In the genomic region with DNA sequence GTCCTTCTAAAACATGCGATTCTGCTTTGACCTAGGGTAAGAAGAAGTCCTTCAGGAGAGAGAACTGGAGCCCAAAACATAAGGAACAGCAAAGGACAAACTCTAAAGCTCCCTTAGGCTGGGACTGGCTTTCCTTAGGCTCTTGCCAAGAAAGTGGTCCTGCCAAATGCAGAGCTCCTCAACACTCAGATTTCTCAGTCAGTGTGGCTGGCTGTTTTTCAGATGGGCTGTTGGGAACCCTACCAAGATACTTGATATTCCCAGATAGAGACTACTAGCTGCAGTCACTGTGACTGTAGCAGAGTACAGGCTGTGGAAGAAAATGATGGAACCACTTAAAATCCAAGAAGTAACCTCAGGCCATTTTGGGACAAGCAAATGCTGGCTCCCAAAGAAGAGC, we compare ENCODE assay signal across 22 mouse cellular contexts. TPM values are rescaled to one million over a fixed set of nuclear protein-coding genes. Genes with fewer than 3 reads are reported as not detected.
DNase-seq lines count a peak whose midpoint lies in the region; ATAC-seq lines count a peak whose summit lies in the region.
"Had no signal": no experiment of that assay in that cellular context is flagged by ENCODE, and none has a peak within 500 bp of the region (broad histone marks: within the 10 kb centered on the region; RNA-seq: fewer than 3 reads in every experiment).

No protein-coding gene starts in this region.

- 84% methylated on average over 1 of the region's 1 CpGs for WGBS in heart, embryonic 12.5 days

- no peak for ATAC-seq in heart, embryonic 12.5 days (ENCODE audit: insufficient number of reproducible peaks, low FRiP score)
- ATAC-seq: activated CD4-positive, CD25-positive, alpha-beta regulatory T cell, adult 4 months; CD4-positive, CD25-positive, alpha-beta regulatory T cell, adult 4 months; hindbrain, postnatal 0 days had no signal

- no peak overlapping the region for H3K4me3 ChIP-seq in heart, embryonic 12.5 days
- H3K4me3 ChIP-seq: embryonic facial prominence, embryonic 10.5 days; forebrain, embryonic 12.5 days; heart, adult 2 months; limb, embryonic 15.5 days; midbrain, embryonic 10.5 days had no signal

- peak; percentile 17 for DNase-seq in adrenal gland, postnatal 10 days
- no peak for DNase-seq in adrenal gland, adult 18-20 months (ENCODE audit: low spot score in 2 of 2)
- peak; percentile 13 to 15 for DNase-seq in heart, postnatal 36 days
- peak; percentile 1 for DNase-seq in 3T3-L1 (ENCODE audit: low read depth, low spot score)
- DNase-seq in gastrocnemius, postnatal 10 days, result peak; percentile 38
- no peak for DNase-seq in frontal cortex, postnatal 25 days (ENCODE audit: low spot score in 2 of 2)
- DNase-seq in frontal cortex, postnatal 10 days (ENCODE audit: low spot score in 2 of 2), result no peak
- DNase-seq: cerebellum, adult 8-10 months; kidney, adult 11 months; layer of hippocampus, postnatal 36 days; thymus, postnatal 36 days had no signal

- H3K27ac ChIP-seq in heart, embryonic 12.5 days (ENCODE audit: poor library complexity, severe bottlenecking), result no peak overlapping the region
- H3K27ac ChIP-seq: embryonic facial prominence, embryonic 10.5 days; forebrain, embryonic 12.5 days; heart, adult 2 months; hindbrain, postnatal 0 days; kidney, postnatal 0 days; limb, embryonic 15.5 days; macrophage; midbrain, embryonic 10.5 days had no signal

- H3K36me3 ChIP-seq in heart, embryonic 12.5 days, result peaks cover 3% of the 10 kb centered on the region; the same call in 1 of the 2 replicates
- H3K36me3 ChIP-seq: forebrain, embryonic 12.5 days; limb, embryonic 15.5 days had no signal

- H3K9ac ChIP-seq in heart, embryonic 12.5 days, result no peak overlapping the region
- H3K9ac ChIP-seq: forebrain, embryonic 12.5 days; limb, embryonic 15.5 days had no signal

- no peaks in the 10 kb centered on the region for H3K27me3 ChIP-seq in heart, embryonic 12.5 days (replicated peaks)
- H3K27me3 ChIP-seq: forebrain, embryonic 12.5 days; limb, embryonic 15.5 days had no signal

- H3K9me3 ChIP-seq in heart, embryonic 12.5 days (replicated peaks), result no peaks in the 10 kb centered on the region
- H3K9me3 ChIP-seq: embryonic facial prominence, embryonic 10.5 days; forebrain, embryonic 12.5 days; limb, embryonic 15.5 days; midbrain, embryonic 10.5 days had no signal

- no peak overlapping the region for H3K4me2 ChIP-seq in heart, embryonic 12.5 days
- H3K4me2 ChIP-seq: forebrain, embryonic 12.5 days; limb, embryonic 15.5 days had no signal

- H3K4me1 ChIP-seq in heart, embryonic 12.5 days (replicated peaks), result peaks cover 20% of the 10 kb centered on the region
- H3K4me1 ChIP-seq: limb, embryonic 15.5 days had no signal

- intact Hi-C loops in heart, postnatal 36 days (cut with DNase I), result no loop called here

RNA-seq across cellular contexts. Expression of a gene that starts 7.4 kb away (rescaled TPM):
- total RNA-seq in adrenal gland, postnatal 10 days (2021), result 10 to 100 TPM; 10.3 to 15.0 TPM
- 1 to 10 TPM; 5.1 to 5.8 TPM for total RNA-seq in adrenal gland, adult 18-20 months (2021)
- 1 to 10 TPM; 4.6 to 6.5 TPM for total RNA-seq in heart, postnatal 36 days (2021)
- polyA plus RNA-seq in heart, embryonic 12.5 days (2016; fragmentation: Nextera tagmentation; extraction: Ambion mirVana), result 7.8 and 7.9 TPM in 2 replicates
- 10 to 100 TPM in 1 of 2 experiments, 1 to 10 TPM in 1; 9.9 to 12.2 TPM for total RNA-seq in gastrocnemius, postnatal 10 days (2021)

Comparison
In these comparisons a context has a peak if more than half of its experiments do, and no peak if none do; other contexts are left out.
1. DNase-seq: peak in adrenal gland, postnatal 10 days (single experiment), heart, postnatal 36 days (2 of 2), 3T3-L1 (single experiment) and gastrocnemius, postnatal 10 days (single experiment); none in adrenal gland, adult 18-20 months (0 of 2), frontal cortex, postnatal 25 days (0 of 2) and frontal cortex, postnatal 10 days (0 of 2).